Mouse (Mus musculus): ENCODE measurements at regions not wholly inside any gene's neighbourhood (a gene's known extent, or its start where the extent isn't known, plus 50 kb on each side); places are given as distances from the start of the nearest gene placed in this dataset.

- no peak for TF ChIP-seq CTCF (IDR thresholded peaks at IDR 0.05; ENCODE audit: control insufficient read depth, insufficient read depth, low read length)
- TF ChIP-seq POLR2A (IDR thresholded peaks at IDR 0.05; ENCODE audit: borderline replicate concordance, control insufficient read depth, low read depth, low read length) = no peak
These were observed 95.3 kb downstream of the Ets2 start for GRCm38 (mm10) chr16:95797141-95797540.

Measured in bone marrow, adult 2 months (tissue).